Mouse (Mus musculus): ENCODE measurements at regions not wholly inside any gene's neighbourhood (a gene's known extent, or its start where the extent isn't known, plus 50 kb on each side); places are given as distances from the start of the nearest gene placed in this dataset.

DNA sequence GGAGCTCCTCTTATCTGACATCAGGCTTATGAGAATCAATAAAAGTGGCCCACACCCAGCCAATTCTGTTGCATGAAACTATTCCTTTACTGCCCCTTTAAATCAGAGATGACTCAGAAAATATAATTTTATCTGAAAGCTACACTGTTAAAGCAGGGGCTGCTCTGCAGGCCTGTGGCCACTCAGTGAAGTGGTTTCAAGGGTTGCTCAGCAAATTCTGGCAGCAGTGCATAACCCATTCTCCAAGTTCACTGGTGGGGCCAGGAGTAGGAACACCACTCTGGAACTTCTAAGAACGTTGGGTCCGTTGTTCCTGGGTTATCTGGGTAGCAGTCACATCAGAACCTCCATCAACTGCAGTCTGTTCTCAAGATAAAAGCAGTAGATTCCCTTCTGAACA is 236.2 kb downstream of the Fam84b start:
- no peak for TF ChIP-seq POLR2A (IDR thresholded peaks at IDR 0.05; ENCODE audit: borderline replicate concordance, extremely low read depth, insufficient read depth, insufficient read length, poor library complexity, severe bottlenecking)
- no peak for TF ChIP-seq CTCF (IDR thresholded peaks at IDR 0.05; ENCODE audit: borderline replicate concordance, extremely low read depth, insufficient read depth, insufficient read length)

Measured in brain, embryonic 14.5 days (tissue).